Mouse (Mus musculus) neural tube, embryonic 12.5 days (tissue): ENCODE results near the gene Rasl12. TPM values are rescaled to one million over a fixed set of nuclear protein-coding genes. Genes with fewer than 3 reads are reported as not detected.

Experiments used
- ATAC-seq: fragments of 200-750 bp; cut with Nextera tagmentation; 2 replicates; pipeline ENCODE4 v1.8.0; 2017; ENCODE audit warnings: low read depth, mild to moderate bottlenecking, moderate TSS enrichment, moderate library complexity; ENCODE audit not compliant: low FRiP score
- H3K27ac ChIP-seq: fragments of 300-500 bp; sonication (generic); 2 replicates; pipeline ENCODE4 v1.5.1; 2016
- H3K27me3 ChIP-seq: fragments of 300-500 bp; sonication (generic); replicated peaks from 2 replicates; pipeline ENCODE4 v1.6.1; 2016; ENCODE audit warnings: mild to moderate bottlenecking
- H3K36me3 ChIP-seq: fragments of 300-500 bp; sonication (generic); 2 replicates; pipeline ENCODE4 v1.6.1; 2016; ENCODE audit warnings: mild to moderate bottlenecking
- H3K4me1 ChIP-seq: fragments of 300-500 bp; sonication (generic); 2 replicates; pipeline ENCODE4 v1.6.1; 2016
- H3K4me2 ChIP-seq: fragments of 300-500 bp; sonication (generic); replicated peaks from 2 replicates; pipeline ENCODE4 v1.6.1; 2016; ENCODE audit warnings: mild to moderate bottlenecking
- H3K4me3 ChIP-seq: fragments of 300-500 bp; sonication (generic); 2 replicates; pipeline ENCODE4 v1.5.1; 2016
- H3K9ac ChIP-seq: fragments of 300-500 bp; sonication (generic); 2 replicates; pipeline ENCODE4 v1.6.1; 2016; ENCODE audit warnings: mild to moderate bottlenecking
- H3K9me3 ChIP-seq: fragments of 300-500 bp; sonication (generic); 2 replicates; pipeline ENCODE4 v1.6.1; 2016; ENCODE audit warnings: mild to moderate bottlenecking
- WGBS: fragments of 180-500 bp; shearing (Covaris S2); methylation state at CpG from one replicate; pipeline ENCODE4 v1.1.7; 2016; 5-methylcytosine and 5-hydroxymethylcytosine counted together
- polyA plus RNA-seq: library from polyadenylated mRNA; unstranded; fragments of >200 nt; fragmentation: Nextera tagmentation; extraction: Ambion mirVana; gene quantifications from 2 replicates; pipeline ENCODE4 v1.2.1, GENCODE M21; 2016

Rasl12 gene
- 6.6 and 8.3 TPM in 2 replicates for polyA plus RNA-seq

- Histone ChIP-seq H3K4me2 (peak within 1 kb of the TSS; percentile 86), H3K4me3 (peak within 1 kb of the TSS; percentile 45), H3K27me3 (0 out of 2 replicates have a peak, but pooled peaks cover 4% of the 10 kb centered on the region), H3K9me3 (no peaks in the 10 kb centered on the region), H3K36me3 (no peaks in the 10 kb centered on the region), H3K9ac (peak within 1 kb of the TSS; percentile 65), H3K27ac (no peak within 1 kb of the TSS), H3K4me1 (peaks cover 11% of the 10 kb centered on the region)
- ATAC-seq: 0 out of 2 replicates have a peak, but pooled peaks have one; percentile 44
- WGBS: under 1% methylated on average over 24 of the region's 24 CpGs
Measured at GRCm38 (mm10) chr9:65398279-65398678, at the start of gene Rasl12. Gene Rasl12 (plus strand): TSS chr9:65398506.

GRCm38 (mm10) chr9:65353251-65353650, 45.1 kb upstream of the Rasl12 start:
- WGBS: 92% methylated on average over 5 of the region's 5 CpGs
- ATAC-seq: no peak

GRCm38 (mm10) chr9:65356561-65356960, 41.7 kb upstream of the Rasl12 start:
- H3K27ac ChIP-seq: no peak overlapping the region
- no peak overlapping the region for H3K9ac ChIP-seq
- H3K36me3 ChIP-seq: peaks cover 61% of the 10 kb centered on the region
- H3K4me3 ChIP-seq: no peak overlapping the region
- no peaks in the 10 kb centered on the region for H3K27me3 ChIP-seq
- no peak overlapping the region for H3K4me2 ChIP-seq
- ATAC-seq: no peak
- no peaks in the 10 kb centered on the region for H3K9me3 ChIP-seq
- H3K4me1 ChIP-seq: no peaks in the 10 kb centered on the region
- 92% methylated on average over 7 of the region's 7 CpGs for WGBS

More at GRCm38 (mm10) chr9:65353251-65353650, 45.1 kb upstream of the Rasl12 start:
- Histone ChIP-seq H3K36me3 (peaks cover 33% of the 10 kb centered on the region), H3K9me3 (no peaks in the 10 kb centered on the region), H3K27me3 (no peaks in the 10 kb centered on the region), H3K9ac (no peak overlapping the region), H3K4me2 (no peak overlapping the region), H3K4me3 (no peak overlapping the region), H3K4me1 (0 out of 2 replicates have a peak, but pooled peaks cover 7% of the 10 kb centered on the region), H3K27ac (no peak overlapping the region)

- H3K9me3 ChIP-seq: no peaks in the 10 kb centered on the region
- H3K4me3 ChIP-seq: no peak overlapping the region
- no peak overlapping the region for H3K27ac ChIP-seq
- no peak overlapping the region for H3K4me2 ChIP-seq
- no peak for ATAC-seq
- H3K27me3 ChIP-seq: no peaks in the 10 kb centered on the region
- peaks cover 64% of the 10 kb centered on the region for H3K36me3 ChIP-seq
- H3K9ac ChIP-seq: no peak overlapping the region
- H3K4me1 ChIP-seq: no peaks in the 10 kb centered on the region
- 88% methylated on average over 2 of the region's 2 CpGs for WGBS
Measured at GRCm38 (mm10) chr9:65356971-65357370, 41.3 kb upstream of the Rasl12 start.

GRCm38 (mm10) chr9:65358956-65359480, 39.3 kb upstream of the Rasl12 start:
- no peak overlapping the region for H3K9ac ChIP-seq
- H3K27ac ChIP-seq: no peak overlapping the region
- H3K9me3 ChIP-seq: no peaks in the 10 kb centered on the region
- WGBS: 93% methylated on average over 1 of the region's 1 CpGs
- peaks cover 9% of the 10 kb centered on the region; the same call in 1 of the 2 replicates for H3K4me1 ChIP-seq
- H3K4me2 ChIP-seq: no peak overlapping the region
- no peak for ATAC-seq
- H3K4me3 ChIP-seq: no peak overlapping the region
- peaks cover 64% of the 10 kb centered on the region for H3K36me3 ChIP-seq
- H3K27me3 ChIP-seq: no peaks in the 10 kb centered on the region

- Histone ChIP-seq H3K36me3 (peaks cover 58% of the 10 kb centered on the region), H3K4me1 (peaks cover 9% of the 10 kb centered on the region; the same call in 1 of the 2 replicates), H3K4me3 (no peak within 1 kb of the TSS), H3K27me3 (no peaks in the 10 kb centered on the region), H3K4me2 (no peak within 1 kb of the TSS), H3K9ac (no peak within 1 kb of the TSS), H3K27ac (no peak within 1 kb of the TSS), H3K9me3 (no peaks in the 10 kb centered on the region)
- 93% methylated on average over 16 of the region's 16 CpGs for WGBS
- ATAC-seq: no peak
Measured at GRCm38 (mm10) chr9:65360641-65361448, 37.5 kb upstream of the Rasl12 start, which contains the start of gene Ubap1l. Gene Ubap1l (plus strand): TSS chr9:65361041.

- Histone ChIP-seq H3K36me3 (peaks cover 34% of the 10 kb centered on the region), H3K9ac (no peak overlapping the region), H3K27ac (no peak overlapping the region), H3K9me3 (no peaks in the 10 kb centered on the region), H3K4me1 (peaks cover 9% of the 10 kb centered on the region; the same call in 1 of the 2 replicates), H3K4me2 (no peak overlapping the region), H3K27me3 (no peaks in the 10 kb centered on the region), H3K4me3 (no peak overlapping the region)
- 60% methylated on average over 9 of the region's 9 CpGs for WGBS
- ATAC-seq: no peak
Measured at GRCm38 (mm10) chr9:65363684-65364083, 34.6 kb upstream of the Rasl12 start.

- no peak overlapping the region for H3K4me2 ChIP-seq
- WGBS: 92% methylated on average over 7 of the region's 7 CpGs
- H3K27ac ChIP-seq: no peak overlapping the region
- no peaks in the 10 kb centered on the region for H3K27me3 ChIP-seq
- peaks cover 9% of the 10 kb centered on the region; the same call in 1 of the 2 replicates for H3K4me1 ChIP-seq
- no peak overlapping the region for H3K4me3 ChIP-seq
- no peak overlapping the region for H3K9ac ChIP-seq
- no peaks in the 10 kb centered on the region for H3K9me3 ChIP-seq
- ATAC-seq: no peak
- H3K36me3 ChIP-seq: peaks cover 18% of the 10 kb centered on the region
Measured at GRCm38 (mm10) chr9:65365721-65366120, 32.6 kb upstream of the Rasl12 start.

GRCm38 (mm10) chr9:65371756-65372155, 26.6 kb upstream of the Rasl12 start:
- H3K9me3 ChIP-seq: no peaks in the 10 kb centered on the region
- H3K27ac ChIP-seq: no peak overlapping the region
- 79% methylated on average over 24 of the region's 24 CpGs for WGBS
- no peak for ATAC-seq
- H3K27me3 ChIP-seq: no peaks in the 10 kb centered on the region
- no peak overlapping the region for H3K4me3 ChIP-seq
- H3K4me2 ChIP-seq: no peak overlapping the region
- no peaks in the 10 kb centered on the region for H3K4me1 ChIP-seq
- no peak overlapping the region for H3K9ac ChIP-seq
- peaks cover 19% of the 10 kb centered on the region for H3K36me3 ChIP-seq

GRCm38 (mm10) chr9:65372449-65372848, 25.9 kb upstream of the Rasl12 start:
- Histone ChIP-seq H3K4me2 (no peak overlapping the region), H3K4me3 (no peak overlapping the region), H3K36me3 (peaks cover 19% of the 10 kb centered on the region), H3K27ac (no peak overlapping the region), H3K4me1 (no peaks in the 10 kb centered on the region), H3K9ac (no peak overlapping the region), H3K27me3 (no peaks in the 10 kb centered on the region), H3K9me3 (no peaks in the 10 kb centered on the region)
- 77% methylated on average over 4 of the region's 4 CpGs for WGBS
- no peak for ATAC-seq

GRCm38 (mm10) chr9:65374468-65375162, 23.7 kb upstream of the Rasl12 start:
- no peak overlapping the region for H3K4me3 ChIP-seq
- no peak overlapping the region for H3K9ac ChIP-seq
- no peak overlapping the region for H3K4me2 ChIP-seq
- H3K27me3 ChIP-seq: no peaks in the 10 kb centered on the region
- H3K36me3 ChIP-seq: peaks cover 27% of the 10 kb centered on the region
- ATAC-seq: no peak
- no peaks in the 10 kb centered on the region for H3K4me1 ChIP-seq
- WGBS: 84% methylated on average over 5 of the region's 5 CpGs
- no peak overlapping the region for H3K27ac ChIP-seq
- no peaks in the 10 kb centered on the region for H3K9me3 ChIP-seq
